Mouse (Mus musculus) C3H10T1/2 (cell line): Measurements from ENCODE around the gene Sacm1l. TPM values are rescaled to one million over a fixed set of nuclear protein-coding genes. Genes with fewer than 3 reads are reported as not detected.

ENCODE experiments used
- polyA plus RNA-seq, 2 experiments: library from polyadenylated mRNA; unstranded; fragments of >200 nt; fragmentation: generic; extraction: Trizol; gene quantifications; one replicate each; pipeline ENCODE4 v1.2.1; 2012; ENCODE audit warnings: missing spikeins in 2 of 2

Gene Sacm1l
- 1 to 10 TPM in 1 of 2 experiments, under 1 TPM in 1; 0.46 to 5.9 TPM for polyA plus RNA-seq

GRCm38 (mm10) chr9:123529392-123530157, at the start of gene Sacm1l:
Gene Sacm1l (plus strand): TSS chr9:123529759.

GRCm38 (mm10) chr9:123632281-123632680, 102.7 kb downstream of the Sacm1l start, which contains the start of gene Slc6a20b:
Gene Slc6a20b (minus strand): TSS chr9:123632565.

Other genes with a start within 250 kb of the Sacm1l start
- 1,000 to 10,000 TPM in 1 of 2 experiments, 100 to 1,000 TPM in 1; 898 to 1,505 TPM for gene Lars2, start 162.8 kb upstream of the Sacm1l start, polyA plus RNA-seq
- gene Limd1, start 51.1 kb upstream of the Sacm1l start, polyA plus RNA-seq: 10 to 100 TPM in 1 of 2 experiments, 1 to 10 TPM in 1; 7.7 to 21.0 TPM
- under 1 TPM; 0.01 to 0.07 TPM for gene Slc6a20b, start 102.8 kb downstream of the Sacm1l start, polyA plus RNA-seq
- under 1 TPM in 1 of 2 experiments, not detected in 1; 0.02 TPM for gene Ccr9, start 148.7 kb downstream of the Sacm1l start, polyA plus RNA-seq
- gene Slc6a20a, start 149.1 kb downstream of the Sacm1l start, polyA plus RNA-seq: not detected
- gene Lztfl1, start 187.9 kb downstream of the Sacm1l start, polyA plus RNA-seq: 1 to 10 TPM in 1 of 2 experiments, under 1 TPM in 1; 0.21 to 4.5 TPM